Mouse (Mus musculus) kidney, postnatal 0 days (tissue): ENCODE measurements around the gene Bbs1. TPM values are rescaled to one million over a fixed set of nuclear protein-coding genes. Genes with fewer than 3 reads are reported as not detected.
A peak's percentile ranks its signal among the peaks of the same experiment; 100 is the strongest.

Experiments used
- ATAC-seq: fragments of 200-750 bp; cut with Nextera tagmentation; replicated peaks from 2 replicates; pipeline ENCODE4 v1.8.0; 2017; ENCODE audit warnings: low read depth, moderate number of reproducible peaks, moderate TSS enrichment, moderate library complexity; ENCODE audit not compliant: low FRiP score
- DNase-seq: peaks from one replicate; pipeline ENCODE4 v3.0.0-alpha.2; 2016; ENCODE audit warnings: low spot score
- H3K27ac ChIP-seq: fragments of 300-500 bp; sonication (generic); 2 replicates; pipeline ENCODE4 v1.5.1; 2014; ENCODE audit warnings: mild to moderate bottlenecking
- H3K27me3 ChIP-seq: fragments of 300-500 bp; sonication (generic); 2 replicates; pipeline ENCODE4 v1.6.1; 2014; ENCODE audit warnings: low read length, mixed read lengths; ENCODE audit not compliant: insufficient read depth
- H3K36me3 ChIP-seq: fragments of 300-500 bp; sonication (generic); 2 replicates; pipeline ENCODE4 v1.6.1; 2014; ENCODE audit warnings: low read length, mixed read lengths; ENCODE audit not compliant: insufficient read depth
- H3K4me1 ChIP-seq: fragments of 300-500 bp; sonication (generic); replicated peaks from 2 replicates; pipeline ENCODE4 v1.6.1; 2014; ENCODE audit warnings: antibody characterized with exemption, low read length, mixed read lengths; ENCODE audit not compliant: insufficient read depth
- H3K4me2 ChIP-seq: fragments of 300-500 bp; sonication (generic); 2 replicates; pipeline ENCODE4 v1.6.1; 2014; ENCODE audit warnings: mild to moderate bottlenecking, low read length, moderate library complexity, mixed read lengths
- H3K4me3 ChIP-seq: fragments of 300-500 bp; sonication (generic); replicated peaks from 2 replicates; pipeline ENCODE4 v1.5.1; 2014; ENCODE audit warnings: low read depth, low read length
- H3K9ac ChIP-seq: fragments of 300-500 bp; sonication (generic); 2 replicates; pipeline ENCODE4 v1.6.1; 2014; ENCODE audit warnings: low read depth, low read length
- H3K9me3 ChIP-seq: fragments of 300-500 bp; sonication (generic); replicated peaks from 2 replicates; pipeline ENCODE4 v1.6.1; 2016; ENCODE audit warnings: low read length, inconsistent platforms, mixed read lengths
- CTCF ChIP-seq: IDR thresholded peaks from 2 replicates; pipeline ENCODE4 v1.5.1; 2016; ENCODE audit warnings: antibody characterized with exemption, low read depth, mild to moderate bottlenecking, moderate library complexity
- WGBS: fragments of 180-500 bp; shearing (Covaris S2); extraction: QIAGEN DNeasy Blood & Tissue Kit; methylation state at CpG from one replicate; pipeline ENCODE4 v1.1.7; 2014; 5-methylcytosine and 5-hydroxymethylcytosine counted together
- polyA plus RNA-seq: library from polyadenylated mRNA; unstranded; fragments of >200 nt; fragmentation: Nextera tagmentation; extraction: Ambion mirVana; gene quantifications from 2 replicates; pipeline ENCODE4 v1.2.1, GENCODE M21; 2015

Gene Bbs1
- polyA plus RNA-seq, 1 experiment from 2014 or later, result 4.9 TPM

GRCm38 (mm10) chr19:4896780-4897520 lies 9.5 kb downstream of the Bbs1 start:
- 0 out of 2 replicates have a peak overlapping the region, but pooled peaks have one; percentile 5 for H3K27ac ChIP-seq
- ATAC-seq, result no peak

DNA sequence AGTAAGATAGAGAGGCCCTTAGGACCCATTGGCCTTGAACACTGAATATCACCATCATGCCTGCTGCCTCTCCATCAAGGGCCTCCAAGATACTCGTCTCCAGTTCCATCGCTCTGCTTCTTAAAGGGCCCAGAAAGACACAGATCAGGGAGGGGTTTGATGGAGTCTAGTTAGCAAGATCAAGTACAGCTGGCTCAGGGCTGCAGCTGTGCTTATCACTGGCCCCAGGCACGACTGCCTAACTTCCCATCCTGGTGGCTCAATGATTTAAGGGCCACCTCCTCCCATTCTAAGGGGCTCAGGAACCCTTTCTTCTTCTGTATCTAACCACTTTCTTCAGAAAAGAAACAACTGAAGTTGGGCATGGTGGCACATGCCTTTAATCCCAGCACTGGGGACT lies 14.6 kb downstream of the Bbs1 start:
- H3K4me3 ChIP-seq, result no peak overlapping the region
- H3K36me3 ChIP-seq, result no peaks in the 10 kb centered on the region
- TF ChIP-seq CTCF, result no peak
- H3K27ac ChIP-seq, result no peak overlapping the region
- WGBS, result 65% methylated on average over 3 of the region's 3 CpGs
- H3K4me2 ChIP-seq, result no peak overlapping the region
- no peaks in the 10 kb centered on the region for H3K27me3 ChIP-seq
- no peak for ATAC-seq
- H3K9ac ChIP-seq, result no peak overlapping the region
- no peaks in the 10 kb centered on the region for H3K9me3 ChIP-seq
- DNase-seq, result no peak
- no peaks in the 10 kb centered on the region for H3K4me1 ChIP-seq

More at GRCm38 (mm10) chr19:4896780-4897520, 9.5 kb downstream of the Bbs1 start:
- Histone ChIP-seq H3K9me3 (no peaks in the 10 kb centered on the region), H3K4me1 (no peaks in the 10 kb centered on the region), H3K27me3 (no peaks in the 10 kb centered on the region), H3K36me3 (0 out of 2 replicates have a peak, but pooled peaks cover 4% of the 10 kb centered on the region), H3K4me3 (no peak overlapping the region), H3K9ac (0 out of 2 replicates have a peak overlapping the region, but pooled peaks have one; percentile 31), H3K4me2 (peak overlapping the region; percentile 34)
- DNase-seq, result no peak
- no peak for TF ChIP-seq CTCF
- 31% methylated on average over 21 of the region's 21 CpGs for WGBS

DNA sequence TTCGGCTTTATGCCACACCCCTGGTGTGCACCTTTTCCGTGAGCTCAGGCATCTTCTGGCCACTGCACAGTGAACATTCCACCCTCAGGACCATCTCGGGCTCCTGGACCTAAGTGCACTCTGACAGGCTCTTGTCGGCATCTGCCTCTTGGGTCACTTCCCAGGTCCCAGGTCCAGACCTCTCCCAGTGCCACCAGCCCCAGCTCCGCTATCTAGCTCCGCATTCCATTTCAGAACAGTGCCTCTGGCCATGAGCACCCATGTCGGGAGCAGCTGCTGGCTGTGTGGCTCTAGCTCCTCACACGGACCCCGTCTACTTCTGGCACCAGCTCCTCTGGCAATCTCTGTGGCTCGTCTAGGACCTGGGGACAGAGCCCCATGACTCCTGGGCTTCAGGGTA lies 16.6 kb downstream of the Bbs1 start:
- H3K27ac ChIP-seq, result no peak overlapping the region
- H3K9me3 ChIP-seq, result no peaks in the 10 kb centered on the region
- no peak for TF ChIP-seq CTCF
- DNase-seq (no peak), ATAC-seq (no peak)
- H3K9ac ChIP-seq, result no peak overlapping the region
- H3K4me1 ChIP-seq, result no peaks in the 10 kb centered on the region
- no peaks in the 10 kb centered on the region for H3K36me3 ChIP-seq
- H3K27me3 ChIP-seq, result no peaks in the 10 kb centered on the region
- H3K4me3 ChIP-seq, result no peak overlapping the region
- 81% methylated on average over 10 of the region's 10 CpGs for WGBS
- no peak overlapping the region for H3K4me2 ChIP-seq

DNA sequence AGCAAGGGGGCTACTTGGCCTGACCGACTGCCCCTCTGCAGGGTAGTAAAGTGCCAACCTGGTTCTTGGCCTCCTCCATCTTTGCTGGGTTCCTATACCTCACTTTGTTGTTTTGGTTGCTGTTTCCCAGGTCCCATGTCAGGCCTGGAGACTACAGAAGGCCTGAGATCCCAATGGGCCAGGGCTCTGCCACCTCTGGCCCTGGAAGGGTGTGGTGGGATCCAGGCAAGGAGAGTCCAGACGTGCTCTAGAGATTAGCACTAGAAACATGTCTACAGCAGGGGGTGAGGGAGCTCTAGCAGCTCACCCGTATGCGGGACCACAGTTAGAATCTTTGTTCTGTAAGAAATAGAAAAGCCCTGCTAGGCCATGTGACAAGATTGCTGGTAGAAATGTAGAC lies 22.5 kb downstream of the Bbs1 start:
- Histone ChIP-seq H3K27ac (no peak overlapping the region), H3K27me3 (no peaks in the 10 kb centered on the region), H3K4me1 (no peaks in the 10 kb centered on the region), H3K36me3 (peaks cover 4% of the 10 kb centered on the region; the same call in 1 of the 2 replicates), H3K4me3 (no peak overlapping the region), H3K9me3 (no peaks in the 10 kb centered on the region), H3K9ac (no peak overlapping the region), H3K4me2 (no peak overlapping the region)
- ATAC-seq (no peak), DNase-seq (no peak)
- 87% methylated on average over 4 of the region's 4 CpGs for whole genome bisulfite sequencing
- TF ChIP-seq CTCF, result no peak

GRCm38 (mm10) chr19:4879324-4879703 lies 27.1 kb downstream of the Bbs1 start:
- Histone ChIP-seq H3K27me3 (no peaks in the 10 kb centered on the region), H3K4me2 (peak overlapping the region; percentile 87), H3K27ac (no peak overlapping the region), H3K36me3 (peaks cover 4% of the 10 kb centered on the region; the same call in 1 of the 2 replicates), H3K4me3 (peak overlapping the region; percentile 91), H3K9ac (0 out of 2 replicates have a peak overlapping the region, but pooled peaks have one; percentile 85), H3K4me1 (peaks cover 5% of the 10 kb centered on the region; the same call in 1 of the 2 replicates), H3K9me3 (no peaks in the 10 kb centered on the region)
- WGBS, result 60% methylated on average over 10 of the region's 10 CpGs
- ATAC-seq, result no peak
- DNase-seq, result no peak
- TF ChIP-seq CTCF, result no peak

- H3K4me3 ChIP-seq, result peak within 1 kb of the TSS; percentile 91
- H3K27ac ChIP-seq, result peak within 1 kb of the TSS; percentile 36; the same call in 1 of the 2 replicates
- WGBS, result 1% methylated on average over 52 of the region's 52 CpGs
- no peaks in the 10 kb centered on the region for H3K9me3 ChIP-seq
- TF ChIP-seq CTCF, result no peak
- no peaks in the 10 kb centered on the region for H3K27me3 ChIP-seq
- H3K36me3 ChIP-seq, result peaks cover 4% of the 10 kb centered on the region; the same call in 1 of the 2 replicates
- peak within 1 kb of the TSS; percentile 87 for H3K4me2 ChIP-seq
- peak within 1 kb of the TSS; percentile 85 for H3K9ac ChIP-seq
- DNase-seq (peak; percentile 99), ATAC-seq (peak; percentile 97)
- peaks cover 5% of the 10 kb centered on the region; the same call in 1 of the 2 replicates for H3K4me1 ChIP-seq
These were observed 27.8 kb downstream of the Bbs1 start, which contains the start of gene Zdhhc24 for GRCm38 (mm10) chr19:4878405-4879323. Gene Zdhhc24 (plus strand): TSS chr19:4878668.
